ENCODE assay signal across 8 mouse cellular contexts in genomic region chr14:72601381-72602305, GRCm38 (mm10).
DNase-seq lines count a peak whose midpoint lies in the region; ATAC-seq and TF ChIP-seq lines count a peak whose summit lies in the region.

No protein-coding gene starts in this region.

- peaks cover 14% of the 10 kb centered on the region for H3K4me1 ChIP-seq in lung, adult 2 months (ENCODE audit: control insufficient read depth, insufficient read depth, low read length)
- H3K4me1 ChIP-seq in embryonic facial prominence, embryonic 14.5 days (ENCODE audit: control insufficient read depth, insufficient read depth, low read length), result peaks cover 9% of the 10 kb centered on the region; the same call in 1 of the 2 replicates
- H3K4me1 ChIP-seq in intestine, embryonic 16.5 days (ENCODE audit: control insufficient read depth, insufficient read depth, low read length), result peaks cover 10% of the 10 kb centered on the region
- peaks cover 25% of the 10 kb centered on the region for H3K4me1 ChIP-seq in neural tube, embryonic 13.5 days (replicated peaks)

- no peak for TF ChIP-seq CTCF in lung, adult 2 months (IDR thresholded peaks at IDR 0.05; ENCODE audit: insufficient read depth, low read length)

- H3K36me3 ChIP-seq in embryonic facial prominence, embryonic 14.5 days (ENCODE audit: control insufficient read depth, insufficient read depth, low read length), result peaks cover 11% of the 10 kb centered on the region; the same call in 1 of the 2 replicates
- no peaks in the 10 kb centered on the region for H3K36me3 ChIP-seq in intestine, embryonic 16.5 days (ENCODE audit: control insufficient read depth, insufficient read depth, low read length)
- peaks cover 15% of the 10 kb centered on the region; the same call in 1 of the 2 replicates for H3K36me3 ChIP-seq in neural tube, embryonic 13.5 days

- no peaks in the 10 kb centered on the region for H3K9me3 ChIP-seq in embryonic facial prominence, embryonic 14.5 days (ENCODE audit: control insufficient read depth, low read length)
- no peaks in the 10 kb centered on the region for H3K9me3 ChIP-seq in intestine, embryonic 16.5 days (ENCODE audit: control insufficient read depth, low read length)
- H3K9me3 ChIP-seq in neural tube, embryonic 13.5 days, result no peaks in the 10 kb centered on the region

- H3K4me3 ChIP-seq in lung, adult 2 months (replicated peaks; ENCODE audit: extremely low read depth, low read depth, low read length), result peak overlapping the region; percentile 16
- peak overlapping the region; percentile 53 for H3K4me3 ChIP-seq in embryonic facial prominence, embryonic 14.5 days (ENCODE audit: low read depth, low read length)
- H3K4me3 ChIP-seq in intestine, embryonic 16.5 days (ENCODE audit: low read length), result peak overlapping the region; percentile 57
- H3K4me3 ChIP-seq in neural tube, embryonic 13.5 days, result peak overlapping the region; percentile 59

- no peak for TF ChIP-seq POLR2A in lung, adult 2 months (IDR thresholded peaks at IDR 0.05; ENCODE audit: borderline replicate concordance, extremely low read depth, low read depth, low read length)

- peak overlapping the region; percentile 68 for H3K9ac ChIP-seq in embryonic facial prominence, embryonic 14.5 days (ENCODE audit: low read depth, low read length)
- peak overlapping the region; percentile 61 for H3K9ac ChIP-seq in intestine, embryonic 16.5 days (ENCODE audit: low read depth, low read length)
- H3K9ac ChIP-seq in neural tube, embryonic 13.5 days, result peak overlapping the region; percentile 81

- 47% methylated on average over 5 of the region's 5 CpGs for WGBS in lung, adult 2 months
- 49% methylated on average over 5 of the region's 5 CpGs for WGBS in embryonic facial prominence, embryonic 14.5 days
- 37% methylated on average over 5 of the region's 5 CpGs for WGBS in intestine, embryonic 16.5 days
- 48% methylated on average over 5 of the region's 5 CpGs for WGBS in neural tube, embryonic 13.5 days

- H3K27ac ChIP-seq in embryonic facial prominence, embryonic 14.5 days (replicated peaks; ENCODE audit: low read depth, low read length), result no peak overlapping the region
- 0 out of 2 replicates have a peak overlapping the region, but pooled peaks have one; percentile 15 for H3K27ac ChIP-seq in intestine, embryonic 16.5 days (ENCODE audit: low read length)
- H3K27ac ChIP-seq in neural tube, embryonic 13.5 days (replicated peaks), result no peak overlapping the region

- peak overlapping the region; percentile 54 for H3K4me2 ChIP-seq in embryonic facial prominence, embryonic 14.5 days (ENCODE audit: low read depth, low read length)
- H3K4me2 ChIP-seq in intestine, embryonic 16.5 days (ENCODE audit: low read depth, low read length), result peak overlapping the region; percentile 77
- peak overlapping the region; percentile 91 for H3K4me2 ChIP-seq in neural tube, embryonic 13.5 days

- no peaks in the 10 kb centered on the region for H3K27me3 ChIP-seq in embryonic facial prominence, embryonic 14.5 days (replicated peaks; ENCODE audit: control insufficient read depth, insufficient read depth, low read length)
- H3K27me3 ChIP-seq in intestine, embryonic 16.5 days (replicated peaks; ENCODE audit: control insufficient read depth, insufficient read depth, low read length), result no peaks in the 10 kb centered on the region
- no peaks in the 10 kb centered on the region for H3K27me3 ChIP-seq in neural tube, embryonic 13.5 days

- ATAC-seq in embryonic facial prominence, embryonic 14.5 days (ENCODE audit: low read depth), result no peak
- ATAC-seq in intestine, embryonic 16.5 days, result no peak
- no peak for ATAC-seq in neural tube, embryonic 13.5 days (ENCODE audit: low read depth)
- no peak for ATAC-seq in granulocyte monocyte progenitor cell, adult 5-6 weeks (replicated peaks; ENCODE audit: poor library complexity, severe bottlenecking)

- no peak for DNase-seq in lung, adult 2 months
- DNase-seq in lung, postnatal 36 days, result no peak
- no peak for DNase-seq in embryonic facial prominence, embryonic 14.5 days (ENCODE audit: low spot score)
- DNase-seq in thymus, adult 18-20 months, result no peak
- DNase-seq in spleen, postnatal 4 days (ENCODE audit: low spot score in 2 of 2), result no peak
